Mouse (Mus musculus): ENCODE measurements around the gene Snupn. TPM values are rescaled to one million over a fixed set of nuclear protein-coding genes. Genes with fewer than 3 reads are reported as not detected.

The Snupn gene
- polyA plus RNA-seq (2014; fragmentation: Illumina TruSeq; extraction: RNeasy Lipid Tissue Mini Kit (QIAGEN cat#74804); ENCODE audit: low read depth, low replicate concordance), result 7.3 TPM

GRCm38 (mm10) chr9:56950414-56951400 is at the start of gene Snupn:
Gene Snupn (plus strand): TSS chr9:56950878.

GRCm38 (mm10) chr9:56928041-56928811 is 22.5 kb upstream of the Snupn start, which contains the start of gene Snx33:
Gene Snx33 (minus strand): TSS chr9:56928371.

GRCm38 (mm10) chr9:56937223-56938160 is 13.2 kb upstream of the Snupn start, which contains the start of gene Imp3:
Gene Imp3 (plus strand): TSS chr9:56937475.

GRCm38 (mm10) chr9:56994286-56995197 is 43.9 kb downstream of the Snupn start, which contains the start of gene Ptpn9:
Gene Ptpn9 (plus strand): TSS chr9:56994923.

Other genes with a start within 250 kb of the Snupn start
- gene Lingo1, start 154.4 kb upstream of the Snupn start, polyA plus RNA-seq (2014; fragmentation: Illumina TruSeq; extraction: RNeasy Lipid Tissue Mini Kit (QIAGEN cat#74804); ENCODE audit: low read depth, low replicate concordance), result not detected
- not detected for gene Odf3l1, start 86.2 kb upstream of the Snupn start, polyA plus RNA-seq (2014; fragmentation: Illumina TruSeq; extraction: RNeasy Lipid Tissue Mini Kit (QIAGEN cat#74804); ENCODE audit: low read depth, low replicate concordance)
- gene Cspg4, start 85.8 kb upstream of the Snupn start, polyA plus RNA-seq (2014; fragmentation: Illumina TruSeq; extraction: RNeasy Lipid Tissue Mini Kit (QIAGEN cat#74804); ENCODE audit: low read depth, low replicate concordance), result not detected
- gene Snx33, start 22.5 kb upstream of the Snupn start, polyA plus RNA-seq (2014; fragmentation: Illumina TruSeq; extraction: RNeasy Lipid Tissue Mini Kit (QIAGEN cat#74804); ENCODE audit: low read depth, low replicate concordance), result 3.2 TPM
- gene Imp3, start 13.4 kb upstream of the Snupn start, polyA plus RNA-seq (2014; fragmentation: Illumina TruSeq; extraction: RNeasy Lipid Tissue Mini Kit (QIAGEN cat#74804); ENCODE audit: low read depth, low replicate concordance), result 32.2 TPM
- gene Ptpn9, start 44.0 kb downstream of the Snupn start, polyA plus RNA-seq (2014; fragmentation: Illumina TruSeq; extraction: RNeasy Lipid Tissue Mini Kit (QIAGEN cat#74804); ENCODE audit: low read depth, low replicate concordance), result 17.7 TPM
- gene Sin3a, start 121.2 kb downstream of the Snupn start, polyA plus RNA-seq (2014; fragmentation: Illumina TruSeq; extraction: RNeasy Lipid Tissue Mini Kit (QIAGEN cat#74804); ENCODE audit: low read depth, low replicate concordance), result 11.2 TPM
- gene Man2c1, start 179.8 kb downstream of the Snupn start, polyA plus RNA-seq (2014; fragmentation: Illumina TruSeq; extraction: RNeasy Lipid Tissue Mini Kit (QIAGEN cat#74804); ENCODE audit: low read depth, low replicate concordance), result 6.0 TPM
- gene Neil1, start 197.4 kb downstream of the Snupn start, polyA plus RNA-seq (2014; fragmentation: Illumina TruSeq; extraction: RNeasy Lipid Tissue Mini Kit (QIAGEN cat#74804); ENCODE audit: low read depth, low replicate concordance), result 1.7 TPM
- gene Commd4, start 207.5 kb downstream of the Snupn start, polyA plus RNA-seq (2014; fragmentation: Illumina TruSeq; extraction: RNeasy Lipid Tissue Mini Kit (QIAGEN cat#74804); ENCODE audit: low read depth, low replicate concordance), result 9.2 TPM